Mouse (Mus musculus): ENCODE results near the gene Nrm.

The Nrm gene

GRCm38 (mm10) chr17:35903992-35904355, 42.9 kb downstream of the Nrm start:
- no peak for DNase-seq (ENCODE audit: extremely low read depth, low read depth)

- no peak for DNase-seq (ENCODE audit: extremely low read depth, low read depth)
These were observed 44.5 kb downstream of the Nrm start for GRCm38 (mm10) chr17:35905587-35905986.

DNA sequence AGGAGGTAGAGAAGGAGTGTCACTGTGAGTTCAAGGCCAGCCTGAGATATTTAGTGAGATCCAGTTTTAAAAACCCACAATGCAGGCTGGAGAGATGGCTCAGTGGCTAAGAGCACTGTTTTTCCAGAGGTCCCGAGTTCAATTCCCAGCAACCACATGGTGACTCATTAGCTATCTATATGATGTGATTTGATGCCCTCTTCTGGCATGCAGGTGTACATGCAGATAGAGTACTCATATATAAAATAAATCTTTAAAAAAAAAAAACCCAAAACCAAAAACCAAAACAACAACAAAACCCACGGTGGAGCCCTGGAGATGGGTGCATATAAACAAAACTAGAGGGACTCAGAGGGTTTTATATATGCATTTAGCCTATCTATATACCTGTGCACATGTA, 46.5 kb downstream of the Nrm start:
- DNase-seq (ENCODE audit: extremely low read depth, low read depth): no peak

- no peak for DNase-seq (ENCODE audit: extremely low read depth, low read depth)
These were observed 48.2 kb downstream of the Nrm start for GRCm38 (mm10) chr17:35909186-35909918.

DNA sequence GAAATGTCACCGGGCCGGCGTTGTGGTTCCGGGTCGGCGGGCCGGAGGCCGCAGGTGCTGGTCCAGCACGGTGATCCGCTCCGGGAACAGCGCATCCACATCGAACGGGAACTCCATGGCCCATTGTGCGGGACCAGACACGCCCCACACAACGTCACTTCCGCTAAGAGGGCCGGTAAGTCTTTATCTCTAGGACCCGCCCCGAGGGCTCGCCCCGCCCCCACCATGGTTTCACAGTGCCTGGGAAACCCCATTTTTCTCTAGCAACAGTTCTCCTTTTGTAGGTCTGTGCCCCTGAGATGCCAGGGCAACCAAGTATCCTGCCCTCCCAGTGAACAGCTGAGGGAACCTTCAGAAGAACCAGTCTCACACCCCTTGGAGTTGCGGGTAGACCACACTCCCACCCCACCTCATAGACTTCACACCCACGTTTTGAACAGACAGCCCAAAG, 48.8 kb downstream of the Nrm start, which contains the start of gene Atat1:
Atat1 (minus strand) TSS at position 157 of the 451 bp plus-strand sequence.
- peak; percentile 85 for DNase-seq (ENCODE audit: extremely low read depth, low read depth)

- DNase-seq (ENCODE audit: extremely low read depth, low read depth): no peak
These were observed 53.9 kb downstream of the Nrm start for GRCm38 (mm10) chr17:35914975-35915374.
